Mouse (Mus musculus): ENCODE measurements around the gene Irf6. TPM values are rescaled to one million over a fixed set of nuclear protein-coding genes. Genes with fewer than 3 reads are reported as not detected.

Gene Irf6
- polyA plus RNA-seq, 1 experiment from 2014 or later = 15.4 TPM

DNA sequence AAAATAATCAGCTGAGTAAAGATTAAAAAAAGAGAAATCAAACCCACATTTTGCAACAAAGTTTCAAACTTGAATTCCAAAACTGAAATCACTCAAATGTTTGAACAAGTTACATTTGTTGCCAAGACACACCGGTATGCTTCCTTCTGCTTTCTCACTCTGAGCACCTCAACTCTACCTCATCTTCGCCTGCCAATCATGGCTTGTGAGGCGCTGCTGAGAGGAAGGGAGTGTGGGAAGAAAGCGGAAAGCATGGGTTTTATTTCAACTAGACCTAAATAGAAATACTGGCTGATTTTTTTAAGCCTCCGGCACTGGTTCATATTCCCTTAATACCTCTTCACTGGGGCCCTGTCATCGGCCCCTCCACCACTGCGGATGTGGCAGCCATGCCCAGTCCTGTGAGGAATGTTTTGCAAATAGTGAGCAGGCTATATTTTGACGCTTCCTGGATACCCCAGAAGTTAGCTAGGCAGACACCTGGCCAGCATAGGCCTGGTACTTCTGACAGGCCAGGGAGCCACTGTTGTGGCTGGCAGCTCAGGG, 10.3 kb upstream of the Irf6 start:
- Histone ChIP-seq H3K9me3 (replicated peaks; ENCODE audit: control insufficient read depth, low read length) (no peaks in the 10 kb centered on the region), H3K4me1 (ENCODE audit: control insufficient read depth, insufficient read depth, low read length) (no peaks in the 10 kb centered on the region), H3K36me3 (replicated peaks; ENCODE audit: control insufficient read depth, insufficient read depth, low read depth, low read length) (no peaks in the 10 kb centered on the region), H3K4me2 (ENCODE audit: low read depth, low read length) (no peak overlapping the region), H3K9ac (replicated peaks; ENCODE audit: low read length) (no peak overlapping the region), H3K4me3 (ENCODE audit: low read depth, low read length) (no peak overlapping the region), H3K27ac (replicated peaks; ENCODE audit: low read depth, low read length) (no peak overlapping the region), H3K27me3 (ENCODE audit: control insufficient read depth, insufficient read depth, low read length) (no peaks in the 10 kb centered on the region)
- 81% methylated on average over 8 of the region's 8 CpGs for WGBS
- ATAC-seq (replicated peaks; ENCODE audit: insufficient number of reproducible peaks, low FRiP score, low TSS enrichment, low read depth) (no peak), DNase-seq (ENCODE audit: low spot score) (no peak)

DNA sequence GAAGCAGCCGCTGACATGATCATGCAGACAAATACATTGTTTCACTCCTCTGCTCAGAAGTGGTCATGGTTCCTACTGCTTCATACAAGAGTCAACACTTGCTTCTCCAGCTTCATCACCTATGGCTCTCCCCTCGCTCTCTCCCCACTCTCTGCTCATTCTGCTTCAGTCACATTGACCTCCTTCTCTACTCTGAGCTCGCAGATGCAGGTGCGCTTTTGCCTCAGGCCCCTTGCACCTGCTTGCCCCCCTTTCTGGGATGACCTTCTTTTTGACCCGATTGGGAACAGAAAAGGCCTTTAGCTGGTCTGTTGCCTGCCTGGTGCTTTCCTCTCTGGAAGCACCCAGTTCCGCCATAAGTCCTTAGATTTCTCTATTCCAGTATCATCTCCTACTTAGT, 8.4 kb upstream of the Irf6 start:
- Histone ChIP-seq H3K9me3 (replicated peaks; ENCODE audit: control insufficient read depth, low read length) (no peaks in the 10 kb centered on the region), H3K27me3 (ENCODE audit: control insufficient read depth, insufficient read depth, low read length) (no peaks in the 10 kb centered on the region), H3K9ac (replicated peaks; ENCODE audit: low read length) (no peak overlapping the region), H3K27ac (replicated peaks; ENCODE audit: low read depth, low read length) (no peak overlapping the region), H3K36me3 (replicated peaks; ENCODE audit: control insufficient read depth, insufficient read depth, low read depth, low read length) (no peaks in the 10 kb centered on the region), H3K4me2 (ENCODE audit: low read depth, low read length) (no peak overlapping the region), H3K4me3 (ENCODE audit: low read depth, low read length) (no peak overlapping the region), H3K4me1 (ENCODE audit: control insufficient read depth, insufficient read depth, low read length) (no peaks in the 10 kb centered on the region)
- DNase-seq (ENCODE audit: low spot score) = no peak
- no peak for ATAC-seq (replicated peaks; ENCODE audit: insufficient number of reproducible peaks, low FRiP score, low TSS enrichment, low read depth)
- 84% methylated on average over 6 of the region's 6 CpGs for WGBS

DNA sequence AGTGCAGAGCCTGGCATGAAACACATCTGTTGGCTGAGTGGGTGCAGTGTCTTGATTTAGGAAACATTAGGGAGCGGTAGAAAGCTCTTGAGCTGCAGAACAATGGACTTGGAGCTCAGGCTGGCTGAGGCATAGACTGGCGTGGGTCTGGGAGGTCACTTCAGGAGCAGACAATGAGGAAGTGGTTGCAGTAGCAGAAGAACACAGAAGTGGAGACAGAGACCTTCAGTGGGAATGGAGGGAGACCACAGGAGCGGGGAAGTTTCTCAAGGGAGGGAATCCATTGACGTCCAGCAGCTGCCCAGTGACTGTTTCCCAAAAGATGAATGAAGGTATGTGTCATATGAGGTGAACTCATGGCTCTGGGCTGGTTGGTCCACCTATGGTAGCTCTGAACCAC, 7.8 kb upstream of the Irf6 start:
- Histone ChIP-seq H3K4me2 (ENCODE audit: low read depth, low read length) (no peak overlapping the region), H3K4me1 (ENCODE audit: control insufficient read depth, insufficient read depth, low read length) (no peaks in the 10 kb centered on the region), H3K9me3 (replicated peaks; ENCODE audit: control insufficient read depth, low read length) (no peaks in the 10 kb centered on the region), H3K9ac (replicated peaks; ENCODE audit: low read length) (no peak overlapping the region), H3K36me3 (replicated peaks; ENCODE audit: control insufficient read depth, insufficient read depth, low read depth, low read length) (no peaks in the 10 kb centered on the region), H3K4me3 (ENCODE audit: low read depth, low read length) (no peak overlapping the region), H3K27me3 (ENCODE audit: control insufficient read depth, insufficient read depth, low read length) (no peaks in the 10 kb centered on the region), H3K27ac (replicated peaks; ENCODE audit: low read depth, low read length) (no peak overlapping the region)
- DNase-seq (ENCODE audit: low spot score) (no peak), ATAC-seq (replicated peaks; ENCODE audit: insufficient number of reproducible peaks, low FRiP score, low TSS enrichment, low read depth) (no peak)
- 84% methylated on average over 4 of the region's 4 CpGs for WGBS

DNA sequence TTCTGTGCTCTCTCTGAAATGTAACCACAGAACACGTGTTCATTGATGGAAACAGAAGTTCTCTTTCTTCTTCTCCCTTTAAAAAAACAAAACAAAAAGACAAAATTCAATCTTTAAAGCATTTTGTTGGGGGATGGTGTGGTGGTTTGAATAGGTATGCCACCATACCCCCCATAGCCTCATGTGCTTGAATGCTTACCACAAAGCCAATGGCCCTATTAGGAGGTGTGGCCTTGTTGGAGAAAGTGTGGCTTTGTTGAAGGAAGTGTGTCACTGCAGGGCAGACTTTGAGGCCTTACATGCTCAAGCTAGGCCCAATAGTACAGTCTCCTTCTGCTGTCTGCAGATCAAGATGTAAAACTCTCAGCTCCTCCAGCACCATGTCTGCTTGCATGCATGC, 6.5 kb upstream of the Irf6 start:
- no peaks in the 10 kb centered on the region for H3K27me3 ChIP-seq (ENCODE audit: control insufficient read depth, insufficient read depth, low read length)
- ATAC-seq (replicated peaks; ENCODE audit: insufficient number of reproducible peaks, low FRiP score, low TSS enrichment, low read depth) (no peak), DNase-seq (ENCODE audit: low spot score) (no peak)
- H3K9me3 ChIP-seq (replicated peaks; ENCODE audit: control insufficient read depth, low read length) = no peaks in the 10 kb centered on the region
- no peak overlapping the region for H3K4me2 ChIP-seq (ENCODE audit: low read depth, low read length)
- no peaks in the 10 kb centered on the region for H3K36me3 ChIP-seq (replicated peaks; ENCODE audit: control insufficient read depth, insufficient read depth, low read depth, low read length)
- H3K4me1 ChIP-seq (ENCODE audit: control insufficient read depth, insufficient read depth, low read length) = 0 out of 2 replicates have a peak, but pooled peaks cover 2% of the 10 kb centered on the region
- no peak overlapping the region for H3K9ac ChIP-seq (replicated peaks; ENCODE audit: low read length)
- no peak overlapping the region for H3K4me3 ChIP-seq (ENCODE audit: low read depth, low read length)
- WGBS = 73% methylated on average over 1 of the region's 1 CpGs
- no peak overlapping the region for H3K27ac ChIP-seq (replicated peaks; ENCODE audit: low read depth, low read length)

DNA sequence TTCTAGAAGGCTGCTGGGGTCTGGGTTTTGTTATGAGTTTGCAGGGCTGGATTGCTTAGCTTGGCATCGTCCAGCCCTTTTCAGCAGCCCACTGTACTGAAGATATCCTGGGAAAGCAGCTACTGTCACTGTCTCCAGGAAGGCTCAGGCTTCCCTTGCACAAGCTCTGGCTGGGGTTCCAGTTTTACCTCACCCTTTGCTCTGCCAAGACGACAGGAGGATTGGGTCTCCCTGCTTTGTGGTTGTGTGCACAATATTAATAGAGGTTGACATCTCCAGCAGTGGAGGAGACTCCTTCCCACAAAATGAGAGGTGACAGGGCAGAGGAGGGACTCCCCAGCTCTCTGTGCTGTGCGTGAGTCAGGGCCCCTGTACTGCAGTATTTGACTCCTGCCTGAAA, 3.7 kb upstream of the Irf6 start:
- no peak for ATAC-seq (replicated peaks; ENCODE audit: insufficient number of reproducible peaks, low FRiP score, low TSS enrichment, low read depth)
- no peak for DNase-seq (ENCODE audit: low spot score)
- no peak overlapping the region for H3K4me3 ChIP-seq (ENCODE audit: low read depth, low read length)
- 71% methylated on average over 3 of the region's 3 CpGs for WGBS
- H3K27me3 ChIP-seq (ENCODE audit: control insufficient read depth, insufficient read depth, low read length) = peaks cover 17% of the 10 kb centered on the region
- H3K27ac ChIP-seq (replicated peaks; ENCODE audit: low read depth, low read length) = no peak overlapping the region
- H3K9ac ChIP-seq (replicated peaks; ENCODE audit: low read length) = no peak overlapping the region
- H3K9me3 ChIP-seq (replicated peaks; ENCODE audit: control insufficient read depth, low read length) = no peaks in the 10 kb centered on the region
- no peaks in the 10 kb centered on the region for H3K36me3 ChIP-seq (replicated peaks; ENCODE audit: control insufficient read depth, insufficient read depth, low read depth, low read length)
- no peak overlapping the region for H3K4me2 ChIP-seq (ENCODE audit: low read depth, low read length)
- peaks cover 5% of the 10 kb centered on the region; the same call in 1 of the 2 replicates for H3K4me1 ChIP-seq (ENCODE audit: control insufficient read depth, insufficient read depth, low read length)

DNA sequence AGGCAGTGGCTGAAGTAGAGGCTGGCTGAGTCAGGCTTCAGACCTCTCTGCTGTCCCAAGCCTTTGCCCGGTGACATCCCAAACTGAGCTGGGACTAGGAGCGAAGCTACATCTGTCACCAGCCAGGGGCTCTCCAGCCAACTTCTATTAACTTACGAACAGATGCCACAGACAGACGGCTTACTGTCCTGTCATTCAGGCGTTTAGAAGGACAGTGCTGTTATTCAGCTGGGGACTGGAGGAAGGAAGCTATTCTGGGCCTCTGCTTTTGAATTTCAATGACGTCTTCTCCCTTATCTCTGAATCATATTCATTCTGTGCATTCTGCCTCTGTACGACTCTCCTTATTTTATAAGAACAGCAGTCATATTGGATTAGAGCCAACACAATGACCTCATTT, 1.8 kb upstream of the Irf6 start:
- no peak for ATAC-seq (replicated peaks; ENCODE audit: insufficient number of reproducible peaks, low FRiP score, low TSS enrichment, low read depth)
- H3K36me3 ChIP-seq (replicated peaks; ENCODE audit: control insufficient read depth, insufficient read depth, low read depth, low read length) = no peaks in the 10 kb centered on the region
- H3K9me3 ChIP-seq (replicated peaks; ENCODE audit: control insufficient read depth, low read length) = no peaks in the 10 kb centered on the region
- H3K4me3 ChIP-seq (ENCODE audit: low read depth, low read length) = no peak overlapping the region
- WGBS = 32% methylated on average over 7 of the region's 7 CpGs
- no peak overlapping the region for H3K4me2 ChIP-seq (ENCODE audit: low read depth, low read length)
- peaks cover 21% of the 10 kb centered on the region for H3K27me3 ChIP-seq (ENCODE audit: control insufficient read depth, insufficient read depth, low read length)
- H3K9ac ChIP-seq (replicated peaks; ENCODE audit: low read length) = no peak overlapping the region
- DNase-seq (ENCODE audit: low spot score) = no peak
- H3K4me1 ChIP-seq (ENCODE audit: control insufficient read depth, insufficient read depth, low read length) = peaks cover 5% of the 10 kb centered on the region; the same call in 1 of the 2 replicates
- no peak overlapping the region for H3K27ac ChIP-seq (replicated peaks; ENCODE audit: low read depth, low read length)

DNA sequence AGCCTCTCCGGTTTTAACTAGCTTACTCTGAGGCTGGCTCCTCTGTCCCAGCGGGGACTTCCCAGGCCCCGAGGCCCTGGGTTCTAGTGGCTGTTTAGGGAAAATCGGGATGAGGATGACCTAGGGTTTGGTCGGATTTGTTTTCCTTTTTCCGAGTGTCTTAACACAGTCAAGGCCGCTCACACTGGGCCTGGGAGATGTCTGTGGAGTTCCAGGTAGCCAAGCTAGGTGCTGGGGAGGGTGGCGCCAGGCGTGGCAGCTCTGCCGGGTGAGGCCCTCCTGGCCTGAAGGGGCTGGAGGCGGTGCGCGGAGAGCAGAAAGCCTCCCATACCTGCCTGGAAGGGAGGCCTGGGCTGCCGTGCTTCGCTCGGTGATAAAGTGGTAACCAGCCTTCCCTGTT, 650 bp downstream of the Irf6 start:
- Histone ChIP-seq H3K4me2 (ENCODE audit: low read depth, low read length) (peak overlapping the region; percentile 53), H3K4me3 (ENCODE audit: low read depth, low read length) (peak overlapping the region; percentile 33)

DNA sequence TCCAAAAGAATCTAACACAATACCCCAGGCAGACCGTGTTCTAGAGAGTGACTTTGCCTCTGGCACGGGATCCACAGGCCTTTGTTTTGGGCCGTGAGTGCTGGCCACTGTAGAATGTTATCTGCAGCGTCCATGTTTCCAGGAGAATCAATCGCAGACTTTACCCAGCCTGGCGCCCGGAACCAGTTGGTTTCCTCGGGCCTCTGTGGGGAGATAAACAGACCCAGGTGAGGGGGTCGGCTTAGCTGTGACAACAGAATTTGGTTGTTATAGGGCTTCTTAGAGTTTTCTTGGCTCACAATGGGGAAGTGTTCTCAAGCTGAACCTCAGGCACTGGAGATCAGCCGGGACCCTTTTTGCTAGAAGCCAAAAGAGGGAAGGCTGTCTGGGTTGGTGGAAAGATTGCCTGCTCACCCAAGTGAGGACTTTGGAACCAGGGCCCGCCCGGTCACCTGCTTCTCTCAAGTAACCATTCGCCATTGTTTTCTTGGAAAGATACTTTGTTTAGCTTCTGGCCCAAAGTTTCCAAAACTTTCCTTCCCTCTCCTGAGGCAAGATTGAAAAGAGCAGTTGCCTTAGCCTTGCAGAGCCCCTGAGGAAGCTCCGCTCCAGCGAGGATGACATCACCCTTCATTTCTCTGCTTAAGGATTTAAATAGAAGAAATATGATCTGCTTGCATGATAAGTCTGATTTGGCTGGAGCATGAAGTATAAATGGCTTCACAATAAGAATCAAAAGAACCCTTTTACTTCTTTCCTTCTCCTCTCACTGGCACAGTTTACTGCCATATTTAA, 3.6 kb downstream of the Irf6 start:
- H3K9ac ChIP-seq (replicated peaks; ENCODE audit: low read length) = no peak overlapping the region
- H3K36me3 ChIP-seq (replicated peaks; ENCODE audit: control insufficient read depth, insufficient read depth, low read depth, low read length) = no peaks in the 10 kb centered on the region
- H3K4me2 ChIP-seq (ENCODE audit: low read depth, low read length) = no peak overlapping the region
- no peak for ATAC-seq (replicated peaks; ENCODE audit: insufficient number of reproducible peaks, low FRiP score, low TSS enrichment, low read depth)
- H3K4me3 ChIP-seq (ENCODE audit: low read depth, low read length) = no peak overlapping the region
- no peak overlapping the region for H3K27ac ChIP-seq (replicated peaks; ENCODE audit: low read depth, low read length)
- peaks cover 3% of the 10 kb centered on the region; the same call in 1 of the 2 replicates for H3K4me1 ChIP-seq (ENCODE audit: control insufficient read depth, insufficient read depth, low read length)
- peaks cover 21% of the 10 kb centered on the region for H3K27me3 ChIP-seq (ENCODE audit: control insufficient read depth, insufficient read depth, low read length)
- H3K9me3 ChIP-seq (replicated peaks; ENCODE audit: control insufficient read depth, low read length) = no peaks in the 10 kb centered on the region
- 72% methylated on average over 15 of the region's 15 CpGs for WGBS
- DNase-seq (ENCODE audit: low spot score) = no peak

More for the DNA sequence above, 650 bp downstream of the Irf6 start:
- H3K9ac ChIP-seq (replicated peaks; ENCODE audit: low read length) = 0 out of 2 replicates have a peak overlapping the region, but pooled peaks have one; percentile 9
- DNase-seq (ENCODE audit: low spot score) (no peak), ATAC-seq (replicated peaks; ENCODE audit: insufficient number of reproducible peaks, low FRiP score, low TSS enrichment, low read depth) (no peak)
- 21% methylated on average over 16 of the region's 16 CpGs for WGBS
- H3K4me1 ChIP-seq (ENCODE audit: control insufficient read depth, insufficient read depth, low read length) = peaks cover 5% of the 10 kb centered on the region; the same call in 1 of the 2 replicates
- H3K9me3 ChIP-seq (replicated peaks; ENCODE audit: control insufficient read depth, low read length) = no peaks in the 10 kb centered on the region
- peaks cover 21% of the 10 kb centered on the region for H3K27me3 ChIP-seq (ENCODE audit: control insufficient read depth, insufficient read depth, low read length)
- no peak overlapping the region for H3K27ac ChIP-seq (replicated peaks; ENCODE audit: low read depth, low read length)
- H3K36me3 ChIP-seq (replicated peaks; ENCODE audit: control insufficient read depth, insufficient read depth, low read depth, low read length) = no peaks in the 10 kb centered on the region

Data from embryonic facial prominence, embryonic 11.5 days (tissue).